Mouse (Mus musculus): ENCODE measurements around the gene Parp12.
A peak's percentile ranks its signal among the peaks of the same experiment; 100 is the strongest.

The Parp12 gene

GRCm38 (mm10) chr6:39057161-39057560 lies 61.0 kb downstream of the Parp12 start:
- DNase-seq: no peak

GRCm38 (mm10) chr6:39055831-39056261 lies 62.3 kb downstream of the Parp12 start:
- DNase-seq: peak; percentile 7

DNA sequence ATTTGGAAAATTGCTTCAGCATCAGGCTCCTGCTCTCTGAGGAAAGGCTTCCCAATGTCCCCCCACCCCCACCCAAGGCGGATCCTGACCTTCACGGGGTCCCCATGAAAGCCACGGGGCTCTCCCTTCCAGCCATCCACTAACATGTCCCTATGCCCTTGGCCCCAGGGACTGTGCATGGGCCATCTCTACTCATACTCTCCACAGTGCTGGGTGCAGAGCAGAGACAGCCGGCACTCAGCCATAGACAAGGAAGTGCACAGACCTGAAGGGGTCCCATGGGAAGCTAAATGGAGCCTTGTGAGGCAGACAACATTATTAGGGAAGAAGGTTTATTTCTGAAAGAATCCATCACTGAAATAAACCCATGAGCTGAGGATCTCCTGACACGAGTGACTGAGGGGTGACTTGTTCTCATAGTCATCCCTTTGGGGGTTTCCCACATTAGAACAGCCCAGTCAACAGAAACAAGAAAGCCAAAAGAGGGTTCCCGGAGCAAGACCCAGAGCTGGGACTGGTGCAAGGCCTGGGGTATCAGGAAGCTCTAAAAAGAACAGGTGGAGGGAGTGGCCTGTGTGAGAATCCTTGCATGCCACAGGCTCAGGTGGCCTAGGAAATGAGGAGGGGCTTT lies 63.2 kb downstream of the Parp12 start:
- no peak for DNase-seq

GRCm38 (mm10) chr6:39054206-39054864 lies 63.8 kb downstream of the Parp12 start:
- no peak for DNase-seq

DNA sequence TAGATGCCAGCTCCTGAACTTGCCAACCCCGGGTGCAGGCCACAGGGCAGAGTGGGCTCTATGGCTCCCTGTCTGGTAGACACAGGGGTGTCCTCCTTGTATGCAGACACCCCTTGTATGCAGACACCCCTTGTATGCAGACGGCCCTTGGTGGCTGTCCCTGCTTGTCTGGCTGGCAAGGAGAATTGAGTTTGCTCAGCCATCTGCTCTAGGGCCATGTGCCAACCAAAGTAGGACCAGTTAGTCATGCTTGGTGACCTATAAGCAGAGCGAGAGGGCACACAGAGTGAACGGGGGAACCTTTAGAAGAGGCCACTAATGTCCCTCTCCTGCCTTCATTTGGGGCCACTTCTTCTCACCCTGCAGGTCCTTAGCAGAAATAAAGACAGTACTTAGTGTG lies 65.5 kb downstream of the Parp12 start:
- DNase-seq: no peak

- DNase-seq: no peak
These were observed 66.2 kb downstream of the Parp12 start for GRCm38 (mm10) chr6:39051799-39052556.

DNA sequence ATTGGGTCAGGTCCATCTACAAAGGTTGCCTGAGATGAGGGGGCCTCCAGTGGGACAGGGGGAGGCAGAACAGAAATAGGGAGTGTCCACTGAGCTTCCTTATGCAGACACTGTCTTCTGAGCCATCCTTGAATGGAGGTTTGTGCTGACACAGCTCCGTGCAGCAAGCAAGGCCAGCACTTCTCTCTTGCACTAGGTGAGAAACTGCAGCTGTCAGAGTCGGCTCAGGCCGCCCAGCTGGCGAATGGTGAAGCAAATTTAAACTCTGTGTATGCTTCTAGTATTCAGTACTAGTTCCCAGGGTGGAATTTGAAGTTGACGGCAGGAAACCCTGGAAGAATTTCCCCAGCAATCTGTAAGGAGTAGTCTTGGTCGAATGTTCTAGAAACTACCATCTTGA lies 67.3 kb downstream of the Parp12 start:
- DNase-seq: peak; percentile 4

DNA sequence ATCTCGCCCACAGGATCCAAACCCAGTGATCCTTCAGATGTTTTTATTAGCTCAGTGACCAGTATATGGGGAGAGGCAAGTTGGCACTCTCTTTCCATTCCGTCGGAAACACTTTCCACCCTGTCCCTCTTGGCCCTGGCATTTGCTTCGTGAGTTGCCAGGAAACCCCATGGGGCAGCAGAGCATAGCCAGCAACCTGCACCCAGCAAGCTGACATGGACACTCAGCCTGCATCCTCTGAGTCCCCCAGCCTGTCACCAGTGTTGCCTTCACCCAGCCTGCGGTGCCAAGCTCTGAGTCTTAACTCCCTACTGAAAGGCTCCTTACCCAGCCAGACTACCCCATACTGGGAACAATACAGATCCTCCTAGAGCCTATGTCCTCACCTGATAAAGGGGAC lies 69.0 kb downstream of the Parp12 start:
- DNase-seq: no peak

GRCm38 (mm10) chr6:39040451-39040850 lies 77.7 kb downstream of the Parp12 start:
- DNase-seq: no peak
